Mouse (Mus musculus) layer of hippocampus, adult 2 months (tissue): ENCODE results near the gene Sema6c. TPM values are rescaled to one million over a fixed set of nuclear protein-coding genes. Genes with fewer than 3 reads are reported as not detected.
A peak's percentile ranks its signal among the peaks of the same experiment; 100 is the strongest.

ENCODE experiments used
- DNase-seq, 2 experiments: peaks; one replicate each; pipeline ENCODE4 v3.0.0; 2022; ENCODE audit warnings: low spot score in 2 of 2
- H3K27ac ChIP-seq: fragments of 200-600 bp; 2 replicates; pipeline ENCODE4 v1.8.1; 2022
- H3K4me3 ChIP-seq: fragments of 200-600 bp; 2 replicates; pipeline ENCODE4 v1.8.1; 2022; ENCODE audit warnings: mild to moderate bottlenecking
- CTCF ChIP-seq: fragments of 200-600 bp; conservative IDR thresholded peaks from 2 replicates; pipeline ENCODE4 v1.8.1; 2022; ENCODE audit warnings: antibody characterized with exemption, mild to moderate bottlenecking, moderate library complexity
- total RNA-seq, 2 experiments: library from RNA; stranded (reverse); gene quantifications; 2 replicates each; pipeline ENCODE4 v1.2.3; 2021

Sema6c gene
- total RNA-seq, 2 experiments from 2014 or later = 33.9 to 46.6 TPM

- no peak for DNase-seq
- Histone ChIP-seq H3K4me3 (no peak overlapping the region), H3K27ac (no peak overlapping the region)
- TF ChIP-seq CTCF = no peak
Measured at GRCm38 (mm10) chr3:95179890-95180289, 19.6 kb downstream of the Sema6c start.

- no peak for TF ChIP-seq CTCF
- H3K4me3 ChIP-seq = no peak overlapping the region
- no peak for DNase-seq
- no peak overlapping the region for H3K27ac ChIP-seq
Measured at GRCm38 (mm10) chr3:95181841-95182240, 21.6 kb downstream of the Sema6c start.

- Histone ChIP-seq H3K4me3 (no peak overlapping the region), H3K27ac (no peak overlapping the region)
- no peak for TF ChIP-seq CTCF
- DNase-seq = no peak
Measured at GRCm38 (mm10) chr3:95184796-95185577, 24.7 kb downstream of the Sema6c start.

- no peak for TF ChIP-seq CTCF
- Histone ChIP-seq H3K27ac (no peak overlapping the region), H3K4me3 (no peak overlapping the region)
- DNase-seq = no peak
Measured at GRCm38 (mm10) chr3:95186100-95186499, 25.8 kb downstream of the Sema6c start.

- no peak for DNase-seq
- Histone ChIP-seq H3K4me3 (no peak overlapping the region), H3K27ac (no peak overlapping the region)
- no peak for TF ChIP-seq CTCF
Measured at GRCm38 (mm10) chr3:95186888-95187287, 26.6 kb downstream of the Sema6c start.

GRCm38 (mm10) chr3:95194721-95195135 lies 34.5 kb downstream of the Sema6c start:
- no peak for DNase-seq
- TF ChIP-seq CTCF = no peak

GRCm38 (mm10) chr3:95195772-95196171 lies 35.5 kb downstream of the Sema6c start:
- Histone ChIP-seq H3K27ac (no peak overlapping the region), H3K4me3 (no peak overlapping the region)
- DNase-seq = no peak
- no peak for TF ChIP-seq CTCF

More at GRCm38 (mm10) chr3:95194721-95195135, 34.5 kb downstream of the Sema6c start:
- H3K27ac ChIP-seq = peak overlapping the region; percentile 36
- H3K4me3 ChIP-seq = no peak overlapping the region

GRCm38 (mm10) chr3:95199101-95199500 lies 38.8 kb downstream of the Sema6c start:
- TF ChIP-seq CTCF = no peak
- no peak overlapping the region for H3K4me3 ChIP-seq
- DNase-seq = no peak
- no peak overlapping the region for H3K27ac ChIP-seq

GRCm38 (mm10) chr3:95200132-95200531 lies 39.9 kb downstream of the Sema6c start:
- no peak overlapping the region for H3K4me3 ChIP-seq
- DNase-seq = no peak
- H3K27ac ChIP-seq = peak overlapping the region; percentile 20
- TF ChIP-seq CTCF = no peak

GRCm38 (mm10) chr3:95200562-95200961 lies 40.3 kb downstream of the Sema6c start:
- peak in 1 of 2 experiments; percentile 35 for DNase-seq
- H3K4me3 ChIP-seq = no peak overlapping the region
- H3K27ac ChIP-seq = peak overlapping the region; percentile 20
- no peak for TF ChIP-seq CTCF

- peak; percentile 33 to 63 for DNase-seq
- TF ChIP-seq CTCF = no peak
- no peak overlapping the region for H3K4me3 ChIP-seq
- peak overlapping the region; percentile 15; the same call in 1 of the 2 replicates for H3K27ac ChIP-seq
Measured at GRCm38 (mm10) chr3:95203880-95204279, 43.6 kb downstream of the Sema6c start.

- no peak for TF ChIP-seq CTCF
- no peak for DNase-seq
- no peak overlapping the region for H3K4me3 ChIP-seq
- H3K27ac ChIP-seq = no peak overlapping the region
Measured at GRCm38 (mm10) chr3:95208286-95208685, 48.0 kb downstream of the Sema6c start.

GRCm38 (mm10) chr3:95210585-95210984 lies 50.3 kb downstream of the Sema6c start:
- no peak for DNase-seq
- Histone ChIP-seq H3K4me3 (no peak overlapping the region), H3K27ac (no peak overlapping the region)
- TF ChIP-seq CTCF = no peak
